Mouse (Mus musculus): ENCODE results near the gene Dusp22. TPM values are rescaled to one million over a fixed set of nuclear protein-coding genes. Genes with fewer than 3 reads are reported as not detected.

Dusp22 gene
- total and polyA plus RNA-seq, 2 experiments from 2014 or later, result 19.8 to 22.0 TPM

- 87% methylated on average over 12 of the region's 12 CpGs for WGBS
- Histone ChIP-seq H3K36me3 (ENCODE audit: insufficient read depth) (no peaks in the 10 kb centered on the region), H3K27ac (ENCODE audit: low read depth, low read length) (no peak overlapping the region), H3K27me3 (ENCODE audit: insufficient read depth, low read length) (no peaks in the 10 kb centered on the region), H3K4me3 (ENCODE audit: low read depth, low read length) (no peak overlapping the region), H3K9me3 (ENCODE audit: low read length) (no peaks in the 10 kb centered on the region), H3K4me1 (ENCODE audit: insufficient read depth) (no peaks in the 10 kb centered on the region), H3K4me2 (ENCODE audit: low read depth) (no peak overlapping the region), H3K9ac (no peak overlapping the region)
- ATAC-seq (0 out of 2 replicates have a peak, but pooled peaks have one; percentile 16), DNase-seq (no peak)
- TF ChIP-seq CTCF (IDR thresholded peaks at IDR 0.05; ENCODE audit: low read depth), result no peak
These were observed 28.3 kb downstream of the Dusp22 start for GRCm38 (mm10) chr13:30688035-30688616.

GRCm38 (mm10) chr13:30689475-30689874 is 29.7 kb downstream of the Dusp22 start:
- H3K36me3 ChIP-seq (ENCODE audit: insufficient read depth), result no peaks in the 10 kb centered on the region
- DNase-seq (no peak), ATAC-seq (no peak)
- no peak overlapping the region for H3K4me2 ChIP-seq (ENCODE audit: low read depth)
- no peak for TF ChIP-seq CTCF (IDR thresholded peaks at IDR 0.05; ENCODE audit: low read depth)
- H3K4me3 ChIP-seq (ENCODE audit: low read depth, low read length), result no peak overlapping the region
- H3K4me1 ChIP-seq (ENCODE audit: insufficient read depth), result no peaks in the 10 kb centered on the region
- H3K27me3 ChIP-seq (ENCODE audit: insufficient read depth, low read length), result no peaks in the 10 kb centered on the region
- H3K27ac ChIP-seq (ENCODE audit: low read depth, low read length), result no peak overlapping the region
- WGBS, result 93% methylated on average over 5 of the region's 5 CpGs
- H3K9ac ChIP-seq, result no peak overlapping the region
- H3K9me3 ChIP-seq (ENCODE audit: low read length), result no peaks in the 10 kb centered on the region

GRCm38 (mm10) chr13:30691441-30692292 is 31.9 kb downstream of the Dusp22 start:
- Histone ChIP-seq H3K4me3 (ENCODE audit: low read depth, low read length) (no peak overlapping the region), H3K4me2 (ENCODE audit: low read depth) (no peak overlapping the region), H3K36me3 (ENCODE audit: insufficient read depth) (0 out of 2 replicates have a peak, but pooled peaks cover under 1% of the 10 kb centered on the region), H3K9ac (no peak overlapping the region), H3K27me3 (ENCODE audit: insufficient read depth, low read length) (no peaks in the 10 kb centered on the region), H3K9me3 (ENCODE audit: low read length) (no peaks in the 10 kb centered on the region), H3K27ac (ENCODE audit: low read depth, low read length) (no peak overlapping the region), H3K4me1 (ENCODE audit: insufficient read depth) (no peaks in the 10 kb centered on the region)
- WGBS, result 83% methylated on average over 9 of the region's 9 CpGs
- DNase-seq (no peak), ATAC-seq (peak; percentile 38; the same call in 1 of the 2 replicates)
- no peak for TF ChIP-seq CTCF (IDR thresholded peaks at IDR 0.05; ENCODE audit: low read depth)

- WGBS, result 79% methylated on average over 7 of the region's 7 CpGs
- TF ChIP-seq CTCF (IDR thresholded peaks at IDR 0.05; ENCODE audit: low read depth), result no peak
- H3K4me3 ChIP-seq (ENCODE audit: low read depth, low read length), result no peak overlapping the region
- ATAC-seq, result no peak
- no peak for DNase-seq
- 0 out of 2 replicates have a peak, but pooled peaks cover 3% of the 10 kb centered on the region for H3K36me3 ChIP-seq (ENCODE audit: insufficient read depth)
- H3K27me3 ChIP-seq (ENCODE audit: insufficient read depth, low read length), result no peaks in the 10 kb centered on the region
- no peak overlapping the region for H3K9ac ChIP-seq
- H3K27ac ChIP-seq (ENCODE audit: low read depth, low read length), result no peak overlapping the region
- no peaks in the 10 kb centered on the region for H3K4me1 ChIP-seq (ENCODE audit: insufficient read depth)
- H3K4me2 ChIP-seq (ENCODE audit: low read depth), result no peak overlapping the region
- H3K9me3 ChIP-seq (ENCODE audit: low read length), result no peaks in the 10 kb centered on the region
These were observed 33.0 kb downstream of the Dusp22 start for GRCm38 (mm10) chr13:30692644-30693385.

GRCm38 (mm10) chr13:30695232-30695631 is 35.4 kb downstream of the Dusp22 start:
- Histone ChIP-seq H3K4me3 (ENCODE audit: low read depth, low read length) (no peak overlapping the region), H3K36me3 (ENCODE audit: insufficient read depth) (0 out of 2 replicates have a peak, but pooled peaks cover 3% of the 10 kb centered on the region), H3K4me1 (ENCODE audit: insufficient read depth) (no peaks in the 10 kb centered on the region), H3K9me3 (ENCODE audit: low read length) (no peaks in the 10 kb centered on the region), H3K4me2 (ENCODE audit: low read depth) (no peak overlapping the region), H3K27ac (ENCODE audit: low read depth, low read length) (no peak overlapping the region), H3K9ac (no peak overlapping the region), H3K27me3 (ENCODE audit: insufficient read depth, low read length) (no peaks in the 10 kb centered on the region)
- ATAC-seq (no peak), DNase-seq (no peak)
- WGBS, result 51% methylated on average over 1 of the region's 1 CpGs
- TF ChIP-seq CTCF (IDR thresholded peaks at IDR 0.05; ENCODE audit: low read depth), result no peak

- no peaks in the 10 kb centered on the region for H3K9me3 ChIP-seq (ENCODE audit: low read length)
- H3K4me1 ChIP-seq (ENCODE audit: insufficient read depth), result no peaks in the 10 kb centered on the region
- H3K4me3 ChIP-seq (ENCODE audit: low read depth, low read length), result no peak overlapping the region
- no peaks in the 10 kb centered on the region for H3K27me3 ChIP-seq (ENCODE audit: insufficient read depth, low read length)
- DNase-seq (no peak), ATAC-seq (no peak)
- H3K27ac ChIP-seq (ENCODE audit: low read depth, low read length), result no peak overlapping the region
- 0 out of 2 replicates have a peak, but pooled peaks cover 3% of the 10 kb centered on the region for H3K36me3 ChIP-seq (ENCODE audit: insufficient read depth)
- WGBS, result 77% methylated on average over 2 of the region's 2 CpGs
- TF ChIP-seq CTCF (IDR thresholded peaks at IDR 0.05; ENCODE audit: low read depth), result no peak
- H3K9ac ChIP-seq, result no peak overlapping the region
- H3K4me2 ChIP-seq (ENCODE audit: low read depth), result no peak overlapping the region
These were observed 36.1 kb downstream of the Dusp22 start for GRCm38 (mm10) chr13:30695890-30696289.
